Mouse (Mus musculus): Measurements from ENCODE around the gene Stk24. TPM values are rescaled to one million over a fixed set of nuclear protein-coding genes. Genes with fewer than 3 reads are reported as not detected.

Stk24 gene
- polyA plus RNA-seq, 1 experiment from 2014 or later: 46.3 TPM

GRCm38 (mm10) chr14:121292391-121292790 is 87.4 kb downstream of the Stk24 start:
- Histone ChIP-seq H3K36me3 (ENCODE audit: control insufficient read depth, insufficient read depth, low read length) (peaks cover 47% of the 10 kb centered on the region), H3K9ac (replicated peaks; ENCODE audit: low read depth, low read length) (no peak overlapping the region), H3K4me2 (replicated peaks; ENCODE audit: low read depth, low read length) (no peak overlapping the region), H3K27me3 (ENCODE audit: control insufficient read depth, insufficient read depth, low read length) (no peaks in the 10 kb centered on the region), H3K4me1 (ENCODE audit: control insufficient read depth, insufficient read depth, low read length) (no peaks in the 10 kb centered on the region), H3K4me3 (ENCODE audit: low read depth, low read length) (no peak overlapping the region), H3K9me3 (ENCODE audit: control insufficient read depth, low read depth, low read length) (no peaks in the 10 kb centered on the region), H3K27ac (ENCODE audit: low read length) (no peak overlapping the region)
- WGBS: 91% methylated on average over 3 of the region's 3 CpGs
- ATAC-seq (ENCODE audit: insufficient number of reproducible peaks, insufficient read depth, low FRiP score, low read depth): no peak

DNA sequence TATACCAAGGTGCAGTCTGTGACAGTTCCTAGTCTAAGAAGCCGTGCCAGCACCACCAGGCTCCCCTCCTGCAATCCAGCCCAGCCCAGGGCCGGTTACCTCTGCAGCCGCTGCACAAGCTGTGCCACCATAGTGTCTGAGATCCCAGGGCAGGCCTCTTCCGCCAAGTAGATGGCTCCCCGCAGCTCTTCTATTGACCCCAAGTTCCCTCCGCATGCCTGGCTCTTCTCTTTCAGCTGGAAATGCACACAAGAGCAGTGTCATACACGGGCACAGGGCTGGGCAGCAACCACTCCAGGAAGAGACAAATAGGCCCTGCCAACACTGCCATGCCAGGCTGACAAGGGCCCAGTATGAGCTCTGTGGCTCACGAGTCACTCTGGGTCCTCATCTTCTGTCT is 87.9 kb downstream of the Stk24 start:
- H3K9me3 ChIP-seq (ENCODE audit: control insufficient read depth, low read depth, low read length): no peaks in the 10 kb centered on the region
- H3K9ac ChIP-seq (replicated peaks; ENCODE audit: low read depth, low read length): no peak overlapping the region
- H3K4me2 ChIP-seq (replicated peaks; ENCODE audit: low read depth, low read length): no peak overlapping the region
- no peak overlapping the region for H3K4me3 ChIP-seq (ENCODE audit: low read depth, low read length)
- 97% methylated on average over 8 of the region's 8 CpGs for WGBS
- ATAC-seq (ENCODE audit: insufficient number of reproducible peaks, insufficient read depth, low FRiP score, low read depth): no peak
- H3K4me1 ChIP-seq (ENCODE audit: control insufficient read depth, insufficient read depth, low read length): no peaks in the 10 kb centered on the region
- H3K27ac ChIP-seq (ENCODE audit: low read length): no peak overlapping the region
- no peaks in the 10 kb centered on the region for H3K27me3 ChIP-seq (ENCODE audit: control insufficient read depth, insufficient read depth, low read length)
- peaks cover 52% of the 10 kb centered on the region for H3K36me3 ChIP-seq (ENCODE audit: control insufficient read depth, insufficient read depth, low read length)

DNA sequence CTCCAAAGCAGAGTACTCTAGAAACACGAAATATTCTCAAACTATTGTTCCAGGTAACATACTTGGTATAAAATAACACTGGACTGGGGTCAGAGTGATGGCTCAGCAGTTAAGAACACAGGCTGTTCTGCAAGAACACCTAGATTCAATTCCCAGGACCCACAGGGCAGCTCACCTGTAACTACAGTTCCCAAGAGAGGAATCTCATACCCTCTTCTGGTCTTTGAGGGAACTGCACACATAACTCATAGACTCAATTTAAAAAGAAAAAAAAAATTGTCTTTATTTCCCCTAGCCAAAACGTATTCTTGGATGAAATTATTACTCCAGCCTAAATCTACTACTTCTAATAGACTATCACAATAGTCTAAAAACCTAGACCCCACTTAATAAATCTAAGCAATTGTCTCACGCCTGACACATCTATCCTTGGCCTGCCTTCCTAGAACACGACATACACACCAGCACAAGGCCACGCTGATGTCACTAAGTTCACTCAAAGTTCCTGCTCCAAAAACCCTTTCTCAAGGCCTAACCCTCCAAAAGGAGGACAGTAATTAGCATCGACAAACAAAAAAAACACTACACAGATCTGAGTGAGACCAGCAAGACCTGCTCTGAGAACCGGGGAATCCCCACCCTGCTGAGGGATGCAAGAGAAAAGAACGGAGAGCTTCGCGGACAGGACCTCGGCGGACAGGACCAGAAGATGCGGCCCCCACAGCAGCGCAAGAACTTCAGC is 94.3 kb downstream of the Stk24 start:
- H3K36me3 ChIP-seq (ENCODE audit: control insufficient read depth, insufficient read depth, low read length): peaks cover 61% of the 10 kb centered on the region
- H3K4me3 ChIP-seq (ENCODE audit: low read depth, low read length): no peak overlapping the region
- no peaks in the 10 kb centered on the region for H3K27me3 ChIP-seq (ENCODE audit: control insufficient read depth, insufficient read depth, low read length)
- no peak overlapping the region for H3K27ac ChIP-seq (ENCODE audit: low read length)
- no peak for ATAC-seq (ENCODE audit: insufficient number of reproducible peaks, insufficient read depth, low FRiP score, low read depth)
- H3K9ac ChIP-seq (replicated peaks; ENCODE audit: low read depth, low read length): no peak overlapping the region
- H3K9me3 ChIP-seq (ENCODE audit: control insufficient read depth, low read depth, low read length): no peaks in the 10 kb centered on the region
- H3K4me2 ChIP-seq (replicated peaks; ENCODE audit: low read depth, low read length): no peak overlapping the region
- H3K4me1 ChIP-seq (ENCODE audit: control insufficient read depth, insufficient read depth, low read length): no peaks in the 10 kb centered on the region
- 93% methylated on average over 14 of the region's 14 CpGs for WGBS

DNA sequence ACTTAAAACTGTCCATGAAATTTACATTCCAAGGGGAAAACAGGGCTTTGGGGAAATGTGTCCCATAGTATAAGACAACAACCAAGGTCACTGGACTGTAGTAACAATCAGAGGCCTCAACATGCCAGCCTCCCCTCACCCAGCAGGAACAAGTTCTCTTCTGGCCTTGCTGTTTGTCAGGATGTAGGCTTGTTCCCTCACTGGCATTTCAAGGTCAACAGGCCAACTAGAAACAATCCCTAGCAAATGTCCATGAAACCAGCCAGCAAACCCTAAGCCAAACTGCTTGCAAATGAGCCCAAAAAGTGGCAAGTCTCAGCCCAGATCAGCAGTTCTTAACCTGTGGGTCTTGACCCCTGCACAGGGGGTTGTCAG is 98.5 kb downstream of the Stk24 start:
- Histone ChIP-seq H3K4me1 (ENCODE audit: control insufficient read depth, insufficient read depth, low read length) (no peaks in the 10 kb centered on the region), H3K27me3 (ENCODE audit: control insufficient read depth, insufficient read depth, low read length) (no peaks in the 10 kb centered on the region), H3K27ac (ENCODE audit: low read length) (no peak overlapping the region), H3K36me3 (ENCODE audit: control insufficient read depth, insufficient read depth, low read length) (peaks cover 69% of the 10 kb centered on the region), H3K9ac (replicated peaks; ENCODE audit: low read depth, low read length) (no peak overlapping the region), H3K4me3 (ENCODE audit: low read depth, low read length) (no peak overlapping the region), H3K9me3 (ENCODE audit: control insufficient read depth, low read depth, low read length) (no peaks in the 10 kb centered on the region), H3K4me2 (replicated peaks; ENCODE audit: low read depth, low read length) (no peak overlapping the region)
- ATAC-seq (ENCODE audit: insufficient number of reproducible peaks, insufficient read depth, low FRiP score, low read depth): no peak

GRCm38 (mm10) chr14:121280601-121281335 is 99.0 kb downstream of the Stk24 start:
- no peaks in the 10 kb centered on the region for H3K4me1 ChIP-seq (ENCODE audit: control insufficient read depth, insufficient read depth, low read length)
- no peak overlapping the region for H3K4me3 ChIP-seq (ENCODE audit: low read depth, low read length)
- H3K27me3 ChIP-seq (ENCODE audit: control insufficient read depth, insufficient read depth, low read length): no peaks in the 10 kb centered on the region
- H3K27ac ChIP-seq (ENCODE audit: low read length): no peak overlapping the region
- 74% methylated on average over 16 of the region's 16 CpGs for WGBS
- no peak overlapping the region for H3K4me2 ChIP-seq (replicated peaks; ENCODE audit: low read depth, low read length)
- ATAC-seq (ENCODE audit: insufficient number of reproducible peaks, insufficient read depth, low FRiP score, low read depth): no peak
- H3K9ac ChIP-seq (replicated peaks; ENCODE audit: low read depth, low read length): no peak overlapping the region
- peaks cover 68% of the 10 kb centered on the region for H3K36me3 ChIP-seq (ENCODE audit: control insufficient read depth, insufficient read depth, low read length)
- H3K9me3 ChIP-seq (ENCODE audit: control insufficient read depth, low read depth, low read length): no peaks in the 10 kb centered on the region

- Histone ChIP-seq H3K9me3 (ENCODE audit: control insufficient read depth, low read depth, low read length) (no peaks in the 10 kb centered on the region), H3K4me1 (ENCODE audit: control insufficient read depth, insufficient read depth, low read length) (no peaks in the 10 kb centered on the region), H3K27me3 (ENCODE audit: control insufficient read depth, insufficient read depth, low read length) (no peaks in the 10 kb centered on the region), H3K4me3 (ENCODE audit: low read depth, low read length) (no peak overlapping the region), H3K4me2 (replicated peaks; ENCODE audit: low read depth, low read length) (no peak overlapping the region), H3K9ac (replicated peaks; ENCODE audit: low read depth, low read length) (no peak overlapping the region), H3K27ac (ENCODE audit: low read length) (no peak overlapping the region), H3K36me3 (ENCODE audit: control insufficient read depth, insufficient read depth, low read length) (peaks cover 65% of the 10 kb centered on the region)
- WGBS: 30% methylated on average over 6 of the region's 6 CpGs
- peak; percentile 54 for ATAC-seq (ENCODE audit: insufficient number of reproducible peaks, insufficient read depth, low FRiP score, low read depth)
Measured at GRCm38 (mm10) chr14:121279106-121279505, 100.7 kb downstream of the Stk24 start.

DNA sequence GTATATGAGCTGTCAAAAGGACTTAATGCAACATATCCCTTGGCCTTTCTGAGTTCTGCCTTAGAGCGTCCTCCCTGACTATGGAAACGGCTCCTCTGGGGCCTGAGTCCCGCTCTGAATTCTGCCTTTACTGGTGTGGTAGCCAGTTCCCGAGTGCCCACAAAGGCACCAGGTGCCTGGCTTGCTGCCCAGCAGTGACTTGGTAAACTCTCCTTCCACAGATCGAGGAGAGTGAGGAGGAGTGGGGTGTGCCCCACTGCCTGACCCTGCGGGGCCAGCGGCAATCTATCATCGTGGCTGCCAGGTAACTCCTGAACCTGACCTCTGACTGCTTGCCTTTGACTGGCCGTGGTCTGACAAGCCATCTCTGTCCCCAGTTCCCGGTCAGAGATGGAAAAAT is 103.8 kb downstream of the Stk24 start:
- 64% methylated on average over 10 of the region's 10 CpGs for WGBS
- Histone ChIP-seq H3K36me3 (ENCODE audit: control insufficient read depth, insufficient read depth, low read length) (peaks cover 57% of the 10 kb centered on the region), H3K27me3 (ENCODE audit: control insufficient read depth, insufficient read depth, low read length) (no peaks in the 10 kb centered on the region), H3K4me3 (ENCODE audit: low read depth, low read length) (no peak overlapping the region), H3K27ac (ENCODE audit: low read length) (no peak overlapping the region), H3K4me2 (replicated peaks; ENCODE audit: low read depth, low read length) (no peak overlapping the region), H3K9me3 (ENCODE audit: control insufficient read depth, low read depth, low read length) (no peaks in the 10 kb centered on the region), H3K9ac (replicated peaks; ENCODE audit: low read depth, low read length) (no peak overlapping the region), H3K4me1 (ENCODE audit: control insufficient read depth, insufficient read depth, low read length) (no peaks in the 10 kb centered on the region)
- no peak for ATAC-seq (ENCODE audit: insufficient number of reproducible peaks, insufficient read depth, low FRiP score, low read depth)

GRCm38 (mm10) chr14:121274985-121275384 is 104.8 kb downstream of the Stk24 start:
- Histone ChIP-seq H3K4me3 (ENCODE audit: low read depth, low read length) (no peak overlapping the region), H3K36me3 (ENCODE audit: control insufficient read depth, insufficient read depth, low read length) (peaks cover 56% of the 10 kb centered on the region), H3K9ac (replicated peaks; ENCODE audit: low read depth, low read length) (no peak overlapping the region), H3K27ac (ENCODE audit: low read length) (no peak overlapping the region), H3K9me3 (ENCODE audit: control insufficient read depth, low read depth, low read length) (no peaks in the 10 kb centered on the region), H3K4me1 (ENCODE audit: control insufficient read depth, insufficient read depth, low read length) (no peaks in the 10 kb centered on the region), H3K27me3 (ENCODE audit: control insufficient read depth, insufficient read depth, low read length) (no peaks in the 10 kb centered on the region), H3K4me2 (replicated peaks; ENCODE audit: low read depth, low read length) (no peak overlapping the region)
- 76% methylated on average over 12 of the region's 12 CpGs for WGBS
- no peak for ATAC-seq (ENCODE audit: insufficient number of reproducible peaks, insufficient read depth, low FRiP score, low read depth)
